Mouse (Mus musculus) layer of hippocampus, adult 8-10 months (tissue): ENCODE data around the gene Trim7. TPM values are rescaled to one million over a fixed set of nuclear protein-coding genes. Genes with fewer than 3 reads are reported as not detected.
"Not testable (repeated sequence)": the region's sequence is repeated elsewhere in the genome, so short reads cannot be mapped to it uniquely, and the experiment has no call there.

Experiments
- DNase-seq, 2 experiments: peaks; one replicate each; pipeline ENCODE4 v3.0.0; 2022; ENCODE audit warnings: low spot score in 2 of 2
- total RNA-seq, 4 experiments: library from RNA; stranded (reverse); gene quantifications; 2 replicates each; pipeline ENCODE4 v1.2.4; 2022

The Trim7 gene
- total RNA-seq, 4 experiments from 2014 or later, result 2.2 to 3.4 (median 3.1) TPM

- no peak for DNase-seq
Measured at GRCm38 (mm10) chr11:48876680-48877079, 50.7 kb downstream of the Trim7 start.

- DNase-seq, result no peak
Measured at GRCm38 (mm10) chr11:48898812-48899431, 73.0 kb downstream of the Trim7 start.

- DNase-seq, result not testable (repeated sequence)
Measured at GRCm38 (mm10) chr11:48900654-48901566, 75.0 kb downstream of the Trim7 start.

- not testable (repeated sequence) for DNase-seq
Measured at GRCm38 (mm10) chr11:48901567-48901930, 75.6 kb downstream of the Trim7 start.

Other genes starting within 250 kb of the Trim7 start
- 100 to 1,000 TPM; 240 to 284 (median 258) TPM for gene Rack1, start 25.8 kb upstream of the Trim7 start, total RNA-seq
- 10 to 100 TPM; 45.7 to 73.5 (median 57.9) TPM for gene Trim41, start 8.8 kb upstream of the Trim7 start, total RNA-seq
- gene Gm12184, start 515 bp downstream of the Trim7 start, total RNA-seq, result 1 to 10 TPM in 2 of 4 experiments, under 1 TPM in 2; 0.40 to 3.0 (median 1.0) TPM
- gene Irgm1, start 45.5 kb downstream of the Trim7 start, total RNA-seq, result 10 to 100 TPM in 2 of 4 experiments, 1 to 10 TPM in 2; 6.8 to 25.6 (median 12.4) TPM
- 1 to 10 TPM in 1 of 4 experiments, under 1 TPM in 2, not detected in 1; 0.20 to 1.0 (median 0.29) TPM for gene Gm5431, start 76.1 kb downstream of the Trim7 start, total RNA-seq
- 1 to 10 TPM in 2 of 4 experiments, under 1 TPM in 1, not detected in 1; 0.56 to 3.8 (median 2.4) TPM for gene Psme2b, start 120.0 kb downstream of the Trim7 start, total RNA-seq
- gene Olfr56, start 152.7 kb downstream of the Trim7 start, total RNA-seq, result not detected
- 1 to 10 TPM in 3 of 4 experiments, under 1 TPM in 1; 0.95 to 3.3 (median 1.6) TPM for gene 9930111J21Rik1, start 153.3 kb downstream of the Trim7 start, total RNA-seq
- gene Gm12185, start 166.1 kb downstream of the Trim7 start, total RNA-seq, result 1 to 10 TPM in 1 of 4 experiments, under 1 TPM in 3; 0.16 to 1.1 (median 0.39) TPM
- gene Tgtp1, start 168.0 kb downstream of the Trim7 start, total RNA-seq, result 1 to 10 TPM in 1 of 4 experiments, under 1 TPM in 3; 0.34 to 1.1 (median 0.48) TPM
- gene 9930111J21Rik2, start 225.1 kb downstream of the Trim7 start, total RNA-seq, result 1 to 10 TPM in 3 of 4 experiments, under 1 TPM in 1; 0.92 to 4.2 (median 2.6) TPM
- under 1 TPM in 2 of 4 experiments, not detected in 2; 0.16 to 0.71 TPM for gene Tgtp2, start 238.1 kb downstream of the Trim7 start, total RNA-seq